Mouse (Mus musculus) myocyte (in vitro differentiated cells): ENCODE data around the gene Hpcal1.

ENCODE experiments used
- MAX ChIP-seq: IDR thresholded peaks from one replicate; pipeline ENCODE4 v1.6.1; 2011; ENCODE audit warnings: low read depth, mild to moderate bottlenecking, control low read depth
- TCF12 ChIP-seq: IDR thresholded peaks from one replicate; pipeline ENCODE4 v1.6.1; 2011; ENCODE audit warnings: mild to moderate bottlenecking, control low read depth; ENCODE audit not compliant: poor library complexity, insufficient read depth, severe bottlenecking

- TF ChIP-seq MAX (no peak), TCF12 (no peak)
Measured at GRCm38 (mm10) chr12:17653051-17653783, 37.4 kb upstream of the Hpcal1 start.
